Mouse (Mus musculus): ENCODE data around the gene Pgs1.
A peak's percentile ranks its signal among the peaks of the same experiment; 100 is the strongest.

Pgs1 gene

DNA sequence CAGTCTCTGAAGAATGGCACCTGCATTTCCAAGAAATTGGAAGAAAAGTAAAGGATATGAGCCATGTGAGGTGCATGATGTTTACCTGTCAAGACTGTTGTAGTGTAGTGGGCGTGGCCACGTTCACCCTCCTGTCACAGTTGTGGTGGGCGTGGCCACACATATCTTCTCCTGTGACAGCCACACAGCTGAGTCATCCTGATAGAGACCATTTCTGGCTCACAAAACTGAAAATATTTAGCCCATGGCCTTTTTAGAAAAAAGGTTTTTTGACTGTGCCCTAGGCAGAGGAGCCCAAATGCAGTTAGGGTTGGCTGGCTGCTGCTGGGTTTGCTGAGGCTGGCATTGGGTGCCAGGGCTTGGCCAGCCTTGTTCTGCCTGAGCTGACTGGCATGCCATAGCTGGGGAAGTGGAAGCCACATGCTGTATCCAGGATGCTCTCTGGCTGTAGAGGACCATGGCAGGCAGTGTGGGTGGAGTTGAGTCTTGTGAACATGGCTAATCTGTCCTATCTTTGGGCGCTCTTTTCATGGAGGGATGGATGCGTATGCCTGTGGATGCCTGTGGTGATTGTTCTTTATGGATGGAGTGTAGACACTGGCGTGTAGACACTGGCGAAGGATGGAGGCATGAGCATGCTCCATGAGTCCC lies 14.6 kb downstream of the Pgs1 start:
- DNase-seq (ENCODE audit: low spot score in 2 of 2) = no peak

DNA sequence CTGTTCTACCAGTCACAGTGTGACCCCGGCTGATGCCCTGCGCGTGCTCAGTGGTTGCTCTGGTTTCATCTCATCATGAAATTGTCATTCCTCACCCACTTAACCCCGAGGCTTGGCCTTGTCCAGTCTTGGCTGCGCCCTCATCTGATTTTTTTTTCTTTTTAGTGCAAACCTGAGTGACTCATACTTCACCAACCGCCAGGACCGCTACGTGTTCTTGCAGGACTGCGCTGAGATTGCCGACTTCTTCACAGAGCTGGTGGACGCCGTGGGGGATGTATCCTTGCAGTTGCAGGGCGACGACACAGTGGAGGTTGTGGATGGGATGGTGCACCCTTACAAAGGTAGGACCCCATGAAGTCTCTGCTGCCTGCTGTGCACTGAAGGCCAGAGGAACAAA lies 17.1 kb downstream of the Pgs1 start:
- no peak for DNase-seq (ENCODE audit: low spot score in 2 of 2)

DNA sequence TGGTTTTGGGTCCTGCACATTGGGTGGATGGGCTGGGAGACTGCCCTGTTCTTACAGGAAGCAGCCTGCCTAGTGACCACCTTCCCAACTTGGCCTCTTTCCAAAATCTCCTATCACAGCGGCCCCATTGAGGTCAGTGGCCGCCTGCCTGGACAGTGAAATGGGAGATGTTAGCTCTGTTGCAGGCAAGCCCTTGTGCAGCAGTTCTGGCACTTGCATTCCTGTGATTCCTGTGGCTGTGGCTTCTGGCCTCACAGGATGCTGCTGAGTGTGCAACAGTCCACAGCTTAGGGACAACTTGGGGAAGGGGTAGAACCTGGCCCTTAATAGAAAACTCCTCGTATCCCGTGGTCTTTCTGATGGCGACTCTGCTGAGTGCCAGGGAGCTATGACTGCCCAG lies 17.6 kb downstream of the Pgs1 start:
- no peak for DNase-seq (ENCODE audit: low spot score in 2 of 2)

DNA sequence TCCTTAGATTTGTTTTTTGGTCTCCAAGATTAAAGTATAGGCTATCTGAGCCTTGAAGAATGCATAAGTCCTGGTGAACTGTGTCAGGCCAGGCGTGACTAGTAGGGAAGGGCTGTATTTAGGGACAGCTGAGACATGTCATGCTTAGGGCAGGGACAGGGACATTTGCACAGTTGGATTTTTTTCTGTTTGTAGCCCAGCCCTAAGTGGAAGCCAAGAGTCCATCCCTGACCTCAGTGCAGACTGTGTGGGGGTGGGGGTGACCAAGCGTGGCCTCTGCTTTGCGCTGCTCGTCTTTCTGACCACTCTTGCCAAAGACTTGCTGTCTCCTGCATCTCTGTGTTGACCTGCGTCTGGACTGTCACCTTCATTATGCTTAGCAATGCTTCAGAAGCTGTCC lies 18.1 kb downstream of the Pgs1 start:
- no peak for DNase-seq (ENCODE audit: low spot score in 2 of 2)

DNA sequence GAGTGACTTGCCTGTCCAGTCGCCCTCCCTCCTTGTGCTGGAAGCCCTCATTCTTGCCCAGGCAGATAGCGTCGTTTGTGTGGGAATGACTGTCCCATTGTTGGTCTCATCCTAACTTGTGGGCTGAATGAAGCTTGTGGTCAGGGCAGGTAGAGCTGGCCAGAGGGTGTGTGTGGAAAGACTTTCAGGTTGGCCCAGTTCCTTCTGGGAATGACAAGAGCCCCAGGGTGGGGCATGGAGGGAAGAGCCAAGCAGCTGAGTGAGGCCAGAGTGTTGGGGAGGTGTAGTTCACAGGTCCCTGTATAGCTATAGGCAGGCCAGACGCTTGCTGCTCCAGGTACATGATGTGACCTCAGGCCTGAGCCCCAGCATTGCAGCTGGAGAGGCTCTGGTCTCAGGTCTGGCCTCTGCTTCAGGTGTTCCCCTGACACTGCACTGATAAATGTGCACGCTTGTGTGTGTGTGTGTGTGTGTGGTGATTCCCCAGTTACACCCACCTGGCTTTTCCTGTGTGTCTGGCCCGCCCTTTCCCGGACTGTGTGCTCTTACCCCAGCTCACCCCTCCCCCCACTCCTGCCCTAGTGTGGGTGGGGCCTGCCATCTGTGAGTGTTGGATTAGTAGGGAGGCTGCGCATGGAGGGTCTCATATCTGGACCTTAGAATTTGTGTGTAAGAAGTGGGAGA lies 21.5 kb downstream of the Pgs1 start:
- no peak for DNase-seq (ENCODE audit: low spot score in 2 of 2)

DNA sequence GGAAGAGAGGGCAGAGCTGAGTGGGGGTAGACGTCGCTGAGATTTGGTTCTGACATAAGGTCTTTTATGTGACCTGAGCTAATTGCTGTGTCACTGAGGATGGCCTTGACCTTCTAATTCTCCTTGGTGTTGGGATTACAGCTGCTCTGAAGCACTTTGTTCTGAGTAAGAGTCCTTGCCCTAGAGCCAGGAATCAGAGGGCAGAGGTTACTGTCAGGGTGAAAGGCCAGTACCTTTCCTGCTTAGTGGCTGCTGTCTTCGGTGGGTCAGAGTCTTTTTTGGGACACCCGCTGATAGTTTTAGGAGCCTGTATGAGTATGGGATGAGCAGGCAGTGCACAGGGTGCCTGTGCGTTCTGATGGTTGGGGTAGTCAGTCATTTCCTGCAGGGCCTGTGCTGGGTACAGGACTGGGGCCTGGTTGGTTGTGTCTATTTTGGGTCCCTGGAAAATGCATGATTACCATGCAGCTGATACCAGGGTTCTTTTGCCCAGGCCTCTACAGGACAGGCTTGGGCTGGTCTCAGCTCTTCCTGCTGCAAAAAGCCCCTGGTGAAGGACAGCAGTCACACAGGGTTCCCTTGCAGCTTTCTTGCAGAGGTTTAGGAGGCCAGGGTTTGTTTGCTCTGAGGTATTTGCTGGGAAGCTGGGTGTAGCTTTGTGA lies 22.2 kb downstream of the Pgs1 start:
- no peak for DNase-seq (ENCODE audit: low spot score in 2 of 2)

DNA sequence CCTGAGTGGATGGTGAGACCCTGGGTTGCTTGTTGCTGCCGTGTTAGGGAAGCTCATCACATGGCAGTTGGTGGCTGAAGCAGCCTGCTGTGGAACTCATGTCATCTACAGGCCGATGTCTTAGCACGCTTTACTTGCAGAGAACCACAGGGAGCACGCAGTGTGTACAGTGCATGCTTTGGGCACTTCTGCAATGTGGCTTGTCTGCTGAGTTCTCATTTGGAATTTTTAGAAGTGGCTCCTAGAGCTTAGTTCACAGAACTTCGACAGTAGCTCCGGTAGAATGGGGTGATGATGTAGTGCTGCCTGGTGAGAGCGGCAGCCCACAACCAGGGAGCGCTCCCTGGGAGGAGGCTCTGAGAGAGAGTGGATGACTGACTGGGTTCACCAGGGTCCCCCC lies 22.8 kb downstream of the Pgs1 start:
- no peak for DNase-seq (ENCODE audit: low spot score in 2 of 2)

DNA sequence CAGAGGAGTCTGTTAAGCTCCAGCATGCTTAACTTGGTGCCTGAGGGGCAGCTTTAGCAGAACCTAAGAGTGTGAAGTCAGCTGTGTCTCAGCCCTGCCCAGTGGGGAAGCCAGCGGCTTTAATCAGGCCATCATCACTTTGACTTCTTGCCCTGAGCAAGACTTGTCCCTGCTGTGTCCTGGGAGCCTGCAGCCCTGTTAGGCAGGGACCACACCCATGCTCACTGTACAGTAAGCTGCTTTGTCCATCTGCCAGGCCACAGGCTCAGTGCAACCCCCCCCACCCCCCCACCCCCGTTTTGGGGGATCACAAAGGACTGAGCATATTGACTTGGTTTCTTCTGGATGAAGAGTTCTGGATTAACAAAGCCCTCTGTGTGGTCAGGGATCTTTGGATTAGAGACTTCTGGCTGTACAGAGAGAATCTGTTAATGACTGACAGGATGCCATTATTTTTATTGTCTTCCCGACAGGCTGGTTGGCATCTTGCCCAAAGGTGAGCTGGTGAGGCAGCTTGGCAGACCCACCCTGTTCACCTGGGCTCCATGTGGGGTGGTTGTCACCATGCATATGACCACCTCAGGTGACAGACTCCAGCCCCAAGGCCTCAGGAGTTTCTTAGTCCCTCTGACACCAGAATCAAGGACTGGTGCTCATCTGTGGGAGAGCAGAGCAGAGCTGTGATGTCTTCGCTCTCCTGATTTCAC lies 23.9 kb downstream of the Pgs1 start:
- DNase-seq (ENCODE audit: low spot score in 2 of 2) = no peak

DNA sequence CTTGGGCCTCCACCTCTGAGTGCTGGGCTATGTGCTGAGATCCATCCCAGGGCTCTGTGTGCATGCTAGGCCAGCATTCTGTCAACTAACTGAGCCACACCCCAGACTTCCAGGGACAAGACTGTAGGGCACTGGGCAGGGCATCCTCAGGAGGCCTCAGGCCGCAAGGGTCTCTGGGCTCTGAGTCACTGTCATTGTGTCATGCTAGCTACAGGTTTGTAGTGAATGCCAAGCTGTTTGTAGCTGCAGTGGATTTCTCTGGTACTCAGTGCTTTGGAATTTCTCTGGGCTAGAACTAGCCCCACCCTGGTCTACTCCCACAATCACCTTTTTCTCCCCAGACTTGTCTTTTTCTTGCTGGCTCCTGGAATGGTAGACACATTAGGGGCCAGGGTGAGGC lies 26.5 kb downstream of the Pgs1 start:
- DNase-seq (ENCODE audit: low spot score in 2 of 2) = no peak

DNA sequence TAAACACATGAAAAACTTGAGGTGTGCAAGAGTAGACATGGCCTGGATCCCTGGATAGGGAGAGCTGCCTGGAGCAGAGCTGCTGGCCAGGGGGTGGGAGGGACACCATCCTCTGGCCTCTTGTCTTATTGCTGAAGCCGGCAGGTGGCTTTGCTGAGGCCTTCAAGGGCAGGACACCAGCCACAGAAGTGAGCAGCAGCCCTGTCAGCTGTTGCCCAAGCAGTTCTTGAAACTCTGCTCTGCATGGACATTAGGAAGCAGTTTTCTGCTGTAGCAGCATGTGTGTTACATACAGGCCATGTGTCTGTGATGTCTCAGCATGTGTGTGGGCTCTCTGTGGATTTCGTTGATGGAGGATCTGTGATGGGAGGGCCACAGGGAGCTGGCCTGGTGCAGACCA lies 27.2 kb downstream of the Pgs1 start:
- DNase-seq (ENCODE audit: low spot score in 2 of 2) = no peak

DNA sequence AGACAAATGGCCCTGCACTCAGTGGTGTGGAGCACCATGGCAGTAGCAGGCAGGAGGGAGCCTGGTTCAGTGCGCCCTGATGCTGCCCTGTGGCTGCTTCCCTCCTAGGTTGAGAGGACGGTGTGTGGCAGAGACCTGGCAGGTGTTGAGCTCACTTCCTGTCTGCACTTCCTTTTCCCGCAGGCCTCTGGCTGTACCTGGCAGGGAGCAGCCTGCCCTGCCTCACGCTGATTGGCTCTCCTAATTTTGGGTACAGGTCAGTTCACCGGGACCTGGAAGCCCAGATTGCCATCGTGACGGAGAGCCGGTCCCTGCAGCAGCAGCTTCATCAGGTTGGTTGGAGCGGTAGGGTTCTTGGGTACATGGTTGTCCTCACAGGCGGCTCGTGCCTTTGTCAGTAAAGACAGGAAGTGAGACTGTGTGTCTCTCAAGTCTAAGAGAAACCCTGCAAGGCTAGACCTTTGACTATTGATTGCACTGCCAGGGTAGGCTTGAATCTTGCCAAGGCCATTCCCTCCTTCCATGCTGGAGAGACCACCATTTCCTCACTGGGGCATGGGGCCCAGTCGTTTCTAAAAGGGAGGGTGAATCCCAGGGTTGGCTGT lies 28.4 kb downstream of the Pgs1 start:
- DNase-seq (ENCODE audit: low spot score in 2 of 2) = no peak

DNA sequence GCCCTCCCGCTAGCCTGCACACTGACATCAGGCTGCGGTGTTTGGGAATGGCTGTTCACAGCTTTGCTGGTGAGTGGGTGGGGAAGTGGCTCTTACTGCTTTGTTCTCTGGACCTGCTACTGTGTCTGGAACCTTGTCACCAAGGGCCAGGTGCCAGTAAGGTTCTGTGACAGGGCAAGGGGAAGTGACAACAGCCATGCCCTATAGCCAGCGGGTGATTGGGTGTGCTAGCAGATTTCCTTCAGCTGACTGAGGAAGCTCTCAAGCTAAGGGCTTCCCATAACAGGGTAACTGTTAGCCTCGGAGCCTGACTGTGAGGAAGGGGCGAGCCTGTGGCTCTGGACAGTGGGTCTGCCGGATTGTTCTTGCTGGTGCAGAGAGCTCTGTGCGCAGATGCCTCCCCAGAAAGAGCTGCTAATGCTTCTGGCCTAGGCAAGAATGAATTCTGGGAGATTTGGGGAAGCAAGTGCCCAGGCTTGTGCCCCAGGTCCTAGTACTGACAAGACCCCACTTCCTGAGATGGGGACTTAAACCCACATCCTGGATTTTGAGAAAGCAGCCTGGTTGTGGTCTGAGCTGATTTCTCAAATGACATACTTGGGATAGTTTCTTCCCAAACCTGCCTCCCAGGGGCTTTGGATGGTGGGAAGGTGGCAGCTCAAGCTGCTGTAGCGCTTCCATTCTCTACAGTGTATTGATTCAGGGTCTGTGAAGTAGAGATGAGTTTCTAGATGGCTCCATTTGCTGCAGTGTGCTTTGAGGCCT lies 29.5 kb downstream of the Pgs1 start:
- no peak for DNase-seq (ENCODE audit: low spot score in 2 of 2)

DNA sequence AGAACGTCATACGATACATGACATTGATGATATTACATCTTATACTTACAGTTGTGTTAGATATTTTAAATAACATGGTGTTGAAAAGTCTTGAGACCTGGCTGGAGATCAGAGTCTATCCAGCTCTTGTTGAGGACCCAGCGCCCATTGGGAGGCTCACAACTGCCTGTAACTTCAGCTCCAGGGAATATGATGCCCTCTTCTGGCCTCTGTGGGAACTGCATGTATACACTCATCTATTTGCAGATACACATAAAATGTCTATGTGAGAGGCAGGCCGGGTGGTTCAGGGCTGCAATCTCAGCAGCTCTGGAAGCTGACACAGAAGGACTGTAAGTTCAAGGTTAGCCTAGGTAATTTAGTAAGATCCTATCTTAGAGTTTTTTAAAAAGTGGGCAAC lies 32.2 kb downstream of the Pgs1 start:
- no peak for DNase-seq (ENCODE audit: low spot score in 2 of 2)

DNA sequence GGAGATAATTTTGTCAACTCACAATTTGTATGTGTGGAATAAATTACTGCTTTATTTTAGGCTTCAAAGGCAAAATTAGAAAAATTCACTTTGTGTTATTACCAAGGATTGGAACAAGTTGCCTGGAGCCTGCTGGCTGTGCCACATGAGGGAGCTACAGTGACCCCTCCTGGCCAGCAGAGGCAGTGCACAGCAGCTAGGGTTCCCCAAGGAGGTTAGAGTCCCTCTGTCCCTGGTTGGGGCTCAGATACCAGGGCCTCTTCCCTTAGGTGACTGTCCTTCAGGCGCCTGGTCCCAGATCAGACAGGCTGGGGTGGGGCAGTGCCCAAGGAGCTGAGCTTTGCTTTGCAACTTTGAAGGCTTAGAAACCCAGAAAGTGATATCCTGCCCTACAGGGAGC lies 35.7 kb downstream of the Pgs1 start:
- DNase-seq (ENCODE audit: low spot score in 2 of 2) = peak; percentile 52 to 70

DNA sequence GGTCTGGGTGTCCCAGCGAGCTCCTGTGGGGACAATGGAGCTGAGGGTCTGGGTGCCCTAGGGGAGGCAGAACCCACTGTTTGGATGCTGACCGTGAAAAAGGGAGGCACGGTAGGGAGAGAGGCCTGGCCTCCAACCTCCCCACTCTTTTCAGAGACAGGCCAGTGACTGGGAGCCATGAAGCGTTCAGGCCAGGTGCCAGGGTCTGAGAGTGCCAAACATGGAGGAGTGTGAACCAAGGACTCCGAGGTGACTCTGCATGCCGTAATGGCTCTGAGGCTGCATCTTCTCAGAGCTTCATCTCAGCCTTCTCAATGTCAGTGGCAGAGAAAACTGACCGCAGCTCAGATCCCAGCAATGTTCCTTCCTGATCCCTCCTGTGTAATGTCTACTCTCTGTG lies 37.4 kb downstream of the Pgs1 start:
- DNase-seq (ENCODE audit: low spot score in 2 of 2) = no peak

DNA sequence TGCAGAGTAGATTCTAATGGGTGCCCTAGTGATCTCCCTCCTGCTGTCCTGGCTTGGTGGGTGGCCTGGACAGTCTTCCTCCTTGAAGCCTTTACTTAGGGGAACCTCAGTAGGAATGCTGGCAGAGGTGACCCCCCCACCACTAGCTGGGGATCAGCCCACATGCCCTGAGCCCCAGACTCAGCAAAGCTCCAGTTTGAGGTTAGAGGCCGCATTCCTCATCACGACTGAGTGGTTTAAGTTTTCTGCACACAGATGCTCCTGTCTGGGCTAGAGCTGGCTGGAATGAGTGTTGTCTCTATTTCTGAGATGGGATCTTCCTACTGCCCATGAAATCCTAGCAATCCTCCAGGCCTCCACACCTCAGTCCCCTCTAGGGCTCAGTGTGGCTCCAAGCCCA lies 38.0 kb downstream of the Pgs1 start:
- no peak for DNase-seq (ENCODE audit: low spot score in 2 of 2)

DNA sequence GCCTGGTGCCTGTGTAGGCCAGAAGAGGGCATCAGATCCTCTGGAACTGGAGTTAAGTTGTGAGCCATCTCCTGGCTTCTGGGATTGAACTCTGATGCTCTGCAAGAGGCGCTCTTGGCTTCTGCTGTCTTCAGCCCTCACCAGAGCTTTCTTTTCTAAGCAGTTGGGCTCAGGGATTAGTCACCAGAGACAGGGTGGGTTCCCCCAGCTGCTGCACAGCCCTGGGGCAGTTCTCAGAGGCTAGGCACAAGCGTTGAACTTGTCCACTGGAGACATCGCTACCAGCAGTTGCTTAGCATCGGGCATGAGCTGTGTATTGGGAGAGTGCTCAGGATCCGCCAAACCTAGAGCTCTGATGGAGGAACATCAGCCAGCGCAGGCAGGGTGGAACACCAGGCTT lies 43.1 kb downstream of the Pgs1 start:
- no peak for DNase-seq (ENCODE audit: low spot score in 2 of 2)

DNA sequence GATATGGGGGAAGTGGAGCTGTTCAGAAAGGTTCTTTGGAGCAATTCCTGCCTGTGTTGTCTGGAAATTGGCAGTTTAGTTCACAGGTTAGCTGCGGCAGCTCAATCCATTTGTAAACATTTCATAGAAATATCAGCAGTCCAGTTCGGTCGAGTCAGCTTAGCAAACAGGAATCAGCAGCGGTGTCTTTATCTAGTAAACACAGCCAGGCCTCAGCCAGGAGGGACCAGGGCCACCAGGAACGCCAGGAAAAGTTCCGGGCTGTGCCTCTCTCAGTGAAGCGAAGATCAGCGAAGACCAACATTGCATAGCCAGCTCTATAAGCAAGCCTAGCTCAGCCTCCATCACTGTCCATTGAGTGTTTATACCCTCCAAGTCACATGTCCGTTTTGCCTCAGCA lies 45.0 kb downstream of the Pgs1 start:
- DNase-seq (ENCODE audit: low spot score in 2 of 2) = no peak

DNA sequence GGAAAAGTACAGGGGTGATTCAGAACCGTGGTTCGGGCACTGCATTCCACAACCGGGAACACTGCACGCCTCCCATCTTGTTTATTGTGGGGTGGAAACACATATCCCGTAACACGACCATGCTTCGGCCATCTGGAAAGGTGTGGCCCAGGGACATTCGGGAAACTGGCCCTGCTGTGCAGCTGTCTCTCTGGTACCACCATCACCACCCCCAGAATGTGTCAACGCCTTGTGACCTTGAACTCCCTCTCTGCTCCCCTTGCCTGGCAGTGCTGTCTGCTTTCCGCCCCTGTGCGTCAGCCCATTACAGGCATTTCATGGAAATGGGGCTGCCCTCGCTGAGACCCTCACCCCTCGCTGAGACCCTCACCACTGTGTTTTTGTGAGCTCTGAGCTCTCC lies 48.3 kb downstream of the Pgs1 start:
- DNase-seq (ENCODE audit: low spot score in 2 of 2) = no peak

DNA sequence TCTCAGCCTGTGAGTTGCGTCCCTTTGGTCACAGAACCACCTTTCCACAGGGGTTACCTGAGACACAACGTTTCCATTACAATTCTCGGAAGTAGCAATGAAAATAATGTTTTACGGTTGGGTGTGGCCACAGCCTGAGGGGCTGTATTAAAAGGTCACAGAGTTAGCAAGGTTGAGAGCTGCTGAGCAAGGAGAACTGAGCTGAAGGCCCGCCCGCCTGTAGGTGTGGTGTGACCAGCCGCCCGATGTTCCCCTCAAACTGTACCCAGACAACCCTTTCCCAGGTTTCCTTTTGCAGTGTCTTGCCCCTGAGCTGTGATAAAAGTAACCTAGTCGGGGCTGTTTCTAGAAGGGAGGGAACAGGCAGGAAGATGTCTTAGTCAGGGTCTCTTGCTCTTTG lies 49.0 kb downstream of the Pgs1 start:
- no peak for DNase-seq (ENCODE audit: low spot score in 2 of 2)

DNA sequence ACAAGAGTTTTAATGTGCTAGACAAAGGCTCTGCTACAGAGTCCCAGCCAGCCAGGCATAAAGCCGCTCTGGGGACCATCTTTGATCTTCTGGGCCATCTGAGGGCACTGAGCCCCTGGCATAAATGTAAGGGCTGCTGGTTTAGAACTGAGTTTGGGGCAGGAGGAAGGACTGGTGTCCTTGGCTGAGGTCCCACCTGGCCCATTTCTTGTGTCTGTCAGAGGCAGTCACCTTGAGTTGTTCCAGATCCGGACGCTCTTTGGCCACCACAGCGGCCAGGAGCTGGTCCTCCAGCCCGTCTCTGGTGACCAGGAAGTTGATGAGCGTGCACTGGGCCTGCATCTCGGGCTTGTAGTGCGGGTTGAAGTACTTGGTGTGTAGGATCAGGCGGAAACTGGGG lies 56.7 kb downstream of the Pgs1 start:
- no peak for DNase-seq (ENCODE audit: low spot score in 2 of 2)
